Mouse (Mus musculus) hematopoietic multipotent progenitor cell, adult 10-12 weeks (in vitro differentiated cells): ENCODE data around the gene Plekhb2. TPM values are rescaled to one million over a fixed set of nuclear protein-coding genes. Genes with fewer than 3 reads are reported as not detected.

Experiments
- polyA plus RNA-seq: library from polyadenylated mRNA; stranded (reverse); fragments of >175 nt; gene quantifications from 2 replicates; pipeline ENCODE4 v1.2.3, GENCODE M21; 2012; ENCODE audit warnings: low replicate concordance

Plekhb2 gene
- polyA plus RNA-seq, result 4.4 and 9.9 TPM in 2 replicates

GRCm38 (mm10) chr1:34849745-34850342, at the start of gene Plekhb2:
Gene Plekhb2 (plus strand): TSS chr1:34849976.

GRCm38 (mm10) chr1:34842887-34843618, 6.7 kb upstream of the Plekhb2 start, which contains the start of gene Fam168b:
Gene Fam168b (minus strand): TSS chr1:34843065.

Other genes with a start within 250 kb of the Plekhb2 start
- gene Fam168b, start 6.9 kb upstream of the Plekhb2 start, polyA plus RNA-seq, result 229 and 336 TPM in 2 replicates